Mouse (Mus musculus): ENCODE measurements at regions not wholly inside any gene's neighbourhood (a gene's known extent, or its start where the extent isn't known, plus 50 kb on each side); places are given as distances from the start of the nearest gene placed in this dataset.

DNA sequence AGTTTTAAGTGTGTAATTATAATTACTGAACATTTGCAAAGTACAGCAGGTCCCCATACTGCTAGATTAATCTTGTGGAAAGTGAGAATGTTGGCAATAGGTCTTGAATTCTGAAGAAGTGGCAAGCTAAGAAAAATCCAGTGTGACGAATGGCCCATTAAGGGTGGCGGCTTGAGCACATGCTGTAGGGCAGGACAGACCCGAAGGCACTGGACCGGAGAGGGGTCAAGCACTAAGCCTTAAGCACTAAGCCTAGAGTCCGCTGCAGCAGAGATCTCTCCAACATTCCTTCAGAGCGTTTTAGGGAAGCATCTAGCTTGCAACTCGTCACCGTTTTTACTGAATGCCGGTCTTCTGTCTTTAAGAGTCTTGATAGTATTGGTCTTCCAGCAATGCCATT is 105.6 kb downstream of the Aldh8a1 start:
- no peak for DNase-seq (ENCODE audit: low read depth)

DNA sequence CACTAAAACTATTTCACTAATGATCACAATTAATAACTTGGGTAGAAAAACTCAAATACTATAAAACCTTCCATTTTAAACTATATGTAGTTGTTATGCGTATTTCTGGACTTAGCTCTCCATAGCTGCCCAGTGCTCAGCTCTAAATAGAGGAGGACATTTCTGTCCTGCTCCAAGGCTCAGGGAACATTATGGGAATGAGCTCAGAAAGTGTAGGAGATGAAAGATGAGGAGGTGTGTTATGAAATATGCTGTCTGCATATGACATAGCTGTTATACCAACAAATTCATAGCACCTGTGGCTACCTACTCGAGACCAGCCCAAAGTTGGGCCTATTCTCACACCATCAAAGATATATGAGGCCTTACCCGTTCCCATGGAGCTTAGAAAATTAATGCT is 106.3 kb downstream of the Aldh8a1 start:
- DNase-seq (ENCODE audit: low read depth), result no peak

DNA sequence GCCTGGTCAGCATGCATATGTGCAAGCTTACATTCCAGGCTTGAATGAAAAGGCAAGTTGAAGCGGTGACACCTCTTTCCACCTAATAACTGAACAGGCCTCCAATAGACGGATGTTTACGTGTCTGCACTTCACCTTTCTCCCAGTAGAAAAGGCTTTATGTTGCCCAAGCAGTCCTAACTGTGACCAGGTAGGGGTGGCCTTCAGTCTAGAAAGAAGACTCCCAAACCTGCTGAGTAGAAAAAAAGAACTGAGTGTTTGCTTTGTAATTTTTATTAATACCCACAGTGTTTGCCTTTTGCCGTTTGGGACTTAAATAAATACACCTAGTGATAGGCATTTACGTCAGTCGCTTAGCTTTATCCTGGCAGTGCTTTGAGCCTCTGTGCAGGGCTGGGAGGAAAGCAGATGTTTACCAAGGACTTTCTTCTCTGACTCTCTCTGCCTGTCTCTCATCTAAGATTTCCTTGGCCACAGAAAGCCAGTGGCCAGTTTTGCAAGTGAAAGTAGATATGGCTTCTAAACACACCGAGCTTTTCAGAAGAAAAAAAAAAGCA is 104.5 kb upstream of the 1700020N01Rik start:
- no peak for DNase-seq (ENCODE audit: low read depth)

DNA sequence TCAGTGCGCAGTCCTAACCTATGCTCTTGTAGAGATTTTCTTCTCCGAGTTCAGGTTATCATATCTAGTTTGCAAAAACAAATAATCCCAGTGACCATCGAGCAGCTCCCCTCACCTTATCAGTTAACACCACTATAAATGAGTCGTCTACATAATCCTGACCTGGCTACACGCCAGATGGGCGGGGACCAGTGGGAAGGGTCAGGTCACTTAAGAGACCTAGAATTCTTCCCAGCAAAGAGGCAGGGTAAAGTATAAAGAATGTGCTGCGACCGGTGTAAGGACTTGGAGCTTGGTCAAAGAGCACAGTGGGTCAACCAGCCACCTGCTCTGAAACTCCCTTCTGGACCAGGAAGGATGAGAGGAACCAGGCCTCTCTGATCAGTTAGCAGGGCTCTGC is 102.0 kb upstream of the 1700020N01Rik start:
- DNase-seq (ENCODE audit: low read depth), result no peak

DNA sequence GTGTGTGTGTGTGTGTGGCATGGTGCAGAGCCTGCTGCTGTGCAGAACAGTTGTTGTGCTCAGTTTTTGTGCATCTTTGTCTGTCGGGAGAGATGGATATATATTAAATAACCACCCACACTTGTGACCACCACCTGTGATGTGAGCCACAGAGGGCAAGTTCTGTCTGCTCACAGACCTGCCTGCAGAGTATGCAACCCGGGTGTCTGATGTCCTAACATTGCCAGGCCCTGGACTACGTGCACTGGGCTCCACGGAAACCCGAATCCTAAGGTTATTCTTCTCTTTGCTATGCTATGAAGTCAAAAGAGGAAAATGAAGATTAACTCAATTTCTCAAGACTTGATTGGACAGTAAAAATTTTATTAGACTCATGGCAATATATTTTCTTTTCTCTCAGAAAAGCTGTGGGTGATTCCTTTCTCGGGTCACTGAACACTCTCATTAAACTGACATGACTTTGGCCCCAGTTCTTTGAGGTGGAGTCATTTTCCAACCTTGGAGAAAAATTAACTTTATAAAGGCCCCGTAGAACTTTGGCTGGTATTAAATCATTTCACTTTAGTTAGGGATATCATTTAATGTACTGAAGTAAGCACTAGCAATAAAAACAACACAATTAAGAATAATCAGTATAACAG is 100.6 kb upstream of the 1700020N01Rik start:
- DNase-seq (ENCODE audit: low read depth), result no peak

DNA sequence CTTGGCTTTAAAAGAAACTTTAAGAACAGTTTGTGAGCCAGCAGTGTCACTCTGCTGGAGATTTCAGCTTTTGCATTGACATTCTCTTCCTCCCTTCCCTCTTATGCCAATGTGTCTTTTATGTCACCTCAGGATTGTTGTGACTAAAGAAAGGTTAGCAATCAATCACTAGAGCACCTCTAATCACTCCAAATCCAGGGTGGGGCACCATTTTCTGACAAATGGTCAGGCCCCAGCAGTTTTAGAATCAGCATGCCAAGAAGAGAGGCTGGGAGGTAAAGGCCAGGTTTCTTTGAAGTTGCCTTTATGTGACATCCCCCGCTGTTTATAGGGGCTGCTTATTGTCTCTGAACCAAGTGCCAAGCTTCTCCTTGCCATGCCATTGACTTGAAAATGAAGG is 98.4 kb upstream of the 1700020N01Rik start:
- no peak for DNase-seq (ENCODE audit: low read depth)

DNA sequence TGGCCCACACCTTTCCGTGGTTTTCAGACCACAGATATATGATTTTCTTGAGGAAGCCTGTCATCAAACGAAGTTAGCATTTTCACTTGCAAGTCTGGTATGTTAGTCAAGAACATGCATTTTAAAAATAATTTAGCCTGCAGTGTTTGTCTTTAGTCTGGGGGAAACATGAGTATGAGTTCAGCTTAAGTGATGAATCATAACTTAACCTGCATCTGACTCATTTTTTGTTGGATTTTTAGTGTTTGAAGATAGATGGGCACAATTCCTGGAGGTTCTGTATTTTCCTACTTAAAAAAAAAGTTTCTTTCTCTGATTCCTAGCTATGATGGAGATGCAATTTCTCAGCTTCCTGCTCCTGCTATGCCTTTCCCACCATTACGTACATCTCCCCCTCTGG is 95.8 kb upstream of the 1700020N01Rik start:
- DNase-seq (ENCODE audit: low read depth), result peak; percentile 26

DNA sequence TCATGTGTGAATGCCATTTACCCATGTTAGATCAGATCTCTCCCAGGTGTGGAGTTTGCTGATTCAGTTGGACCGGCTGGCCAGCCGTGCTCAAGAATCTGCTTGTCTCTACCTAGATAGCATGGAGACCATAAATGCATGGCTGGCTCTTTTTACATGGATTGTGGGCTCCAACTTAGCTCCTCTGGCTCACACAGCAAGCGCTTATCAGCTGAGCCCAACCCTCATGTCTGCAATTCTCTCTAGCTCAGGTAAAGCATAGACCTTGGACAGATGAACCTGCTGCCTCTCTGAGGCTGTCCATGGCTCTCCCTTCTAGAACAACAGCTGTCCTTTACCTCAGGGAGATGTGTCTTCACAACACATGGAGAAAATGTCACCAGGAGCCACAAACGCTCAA is 94.8 kb upstream of the 1700020N01Rik start:
- no peak for DNase-seq (ENCODE audit: low read depth)

DNA sequence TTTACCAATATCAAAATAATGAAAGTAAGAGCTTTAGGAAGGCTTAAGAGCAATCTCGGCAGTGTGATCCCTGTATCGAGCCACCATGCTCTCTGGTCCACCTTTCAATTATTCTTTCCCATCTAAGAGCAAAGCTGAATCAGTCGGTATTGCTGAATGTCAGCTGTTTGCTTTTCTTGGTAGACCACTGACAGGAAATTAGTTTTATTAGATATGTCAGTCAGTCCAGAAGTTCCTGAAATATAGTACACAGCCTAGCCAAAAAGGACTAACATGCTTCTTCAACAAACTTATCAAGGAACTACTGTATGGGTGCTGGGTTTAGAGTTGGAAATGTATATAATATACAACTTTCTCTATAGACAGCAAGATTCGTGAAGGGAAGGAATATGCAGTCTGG is 91.3 kb upstream of the 1700020N01Rik start:
- DNase-seq (ENCODE audit: low read depth), result no peak

DNA sequence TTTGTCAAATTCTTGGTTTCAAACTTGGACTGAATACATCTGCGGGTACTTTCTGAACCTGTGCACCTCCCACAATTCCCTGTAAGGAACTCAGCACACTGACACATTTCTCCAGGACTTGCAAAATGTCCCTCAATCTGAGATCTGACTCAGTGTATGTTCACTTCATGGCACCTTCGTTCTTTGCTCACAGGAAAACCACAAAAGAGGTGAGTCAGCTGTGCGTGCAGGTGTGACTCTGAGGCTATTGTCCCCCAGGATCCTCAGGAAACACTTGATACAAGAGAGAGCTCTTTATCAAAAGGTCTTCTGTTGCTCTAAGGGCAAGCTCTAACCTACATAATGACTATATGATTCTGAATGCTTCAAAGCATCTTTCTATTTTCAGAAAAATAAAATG is 88.5 kb upstream of the 1700020N01Rik start:
- peak; percentile 64 for DNase-seq (ENCODE audit: low read depth)

DNA sequence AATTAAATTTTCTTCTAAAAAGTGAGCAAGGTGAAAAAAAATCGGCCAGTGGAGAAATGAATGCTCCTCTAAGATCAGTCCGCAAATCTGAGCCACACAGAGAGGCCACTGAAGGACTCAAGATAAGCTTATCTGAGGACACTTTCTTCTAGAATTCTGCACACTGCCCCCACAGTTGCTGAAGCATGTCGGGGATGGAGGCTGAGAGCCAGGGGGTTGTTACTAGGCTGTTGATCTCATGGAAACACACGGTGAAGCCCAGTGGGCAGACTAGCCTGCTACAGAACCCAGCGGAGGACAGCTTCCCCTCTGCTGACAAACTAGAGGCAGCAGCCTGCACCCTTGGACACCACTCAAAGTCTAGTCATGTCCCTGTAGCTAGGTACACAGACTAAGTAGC is 81.6 kb upstream of the 1700020N01Rik start:
- no peak for DNase-seq (ENCODE audit: low read depth)

DNA sequence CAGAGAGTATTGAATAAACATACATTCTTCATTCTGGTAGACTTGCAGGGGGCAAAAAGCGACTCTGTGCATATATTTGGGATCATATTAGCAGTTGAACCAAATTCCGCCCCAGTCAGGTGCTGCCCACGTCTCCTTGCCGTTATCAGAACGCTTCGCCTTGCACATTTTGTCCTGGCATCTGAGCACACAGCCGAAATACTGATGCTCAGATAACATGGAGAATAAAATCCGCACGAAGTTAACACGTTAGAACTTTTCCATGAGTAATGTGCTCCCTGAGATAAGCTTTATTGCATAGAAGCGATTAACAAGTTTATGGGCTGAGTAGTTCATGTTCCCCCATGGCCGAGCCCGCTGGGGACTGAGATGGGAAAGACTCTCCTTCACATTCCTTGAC is 80.5 kb upstream of the 1700020N01Rik start:
- no peak for DNase-seq (ENCODE audit: low read depth)

DNA sequence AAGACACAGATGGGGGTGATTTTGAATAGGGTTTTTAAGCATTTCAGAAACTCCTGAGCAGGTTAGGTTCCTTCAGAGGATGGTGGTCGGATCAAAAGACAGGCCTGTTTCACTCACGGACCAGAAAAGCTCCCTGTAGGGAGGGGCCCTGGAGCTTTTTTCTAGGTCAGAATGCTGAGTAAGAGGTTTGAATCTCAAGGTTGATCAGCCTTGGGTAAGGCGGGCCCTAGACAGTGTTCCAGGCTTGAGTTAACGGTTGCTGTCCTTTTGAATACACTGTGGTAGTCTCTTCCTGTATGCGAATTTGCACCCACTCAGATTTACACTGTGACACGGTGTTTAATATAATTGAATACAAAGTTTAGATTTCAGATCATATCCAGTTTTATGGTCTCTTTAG is 75.2 kb upstream of the 1700020N01Rik start:
- no peak for DNase-seq (ENCODE audit: low read depth)

DNA sequence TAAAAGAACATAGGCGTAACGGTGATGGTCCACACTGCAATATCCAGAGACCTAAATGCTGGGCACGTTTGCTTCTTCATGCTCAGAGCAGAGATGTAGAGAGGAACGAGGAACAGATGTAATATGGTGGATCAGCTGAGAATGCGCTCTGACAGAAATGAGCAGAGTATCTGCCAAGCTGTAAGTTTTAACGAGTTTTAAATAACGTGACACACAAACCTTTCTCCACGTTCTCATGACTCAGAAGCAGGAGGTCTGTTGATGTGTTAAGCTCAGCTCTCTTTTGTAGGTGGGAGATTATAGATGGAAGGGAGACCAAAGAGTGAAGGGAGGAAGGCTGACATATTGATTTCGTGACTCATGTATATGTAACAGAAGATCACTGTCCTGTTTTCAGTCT is 72.1 kb upstream of the 1700020N01Rik start:
- DNase-seq (ENCODE audit: low read depth), result no peak

DNA sequence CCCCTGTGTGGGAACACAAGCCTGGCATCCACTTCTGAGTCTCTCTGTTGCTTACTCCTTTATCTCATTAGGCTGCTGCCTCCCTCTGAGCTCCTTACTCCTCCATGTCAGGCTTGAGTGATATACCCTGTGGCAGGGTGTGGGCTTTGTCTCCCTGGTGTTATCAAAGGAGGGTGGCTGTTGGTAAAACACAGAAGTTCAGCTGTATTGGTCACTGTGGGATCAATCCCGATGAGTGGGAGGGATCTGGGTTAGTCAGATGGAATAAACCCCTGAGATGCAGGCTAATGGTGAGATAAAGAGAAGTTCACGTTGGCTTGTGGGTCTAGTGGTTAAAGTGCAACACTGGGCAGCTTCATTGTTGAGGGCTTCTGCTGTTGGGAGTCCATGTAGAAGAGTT is 67.4 kb upstream of the 1700020N01Rik start:
- no peak for DNase-seq (ENCODE audit: low read depth)

DNA sequence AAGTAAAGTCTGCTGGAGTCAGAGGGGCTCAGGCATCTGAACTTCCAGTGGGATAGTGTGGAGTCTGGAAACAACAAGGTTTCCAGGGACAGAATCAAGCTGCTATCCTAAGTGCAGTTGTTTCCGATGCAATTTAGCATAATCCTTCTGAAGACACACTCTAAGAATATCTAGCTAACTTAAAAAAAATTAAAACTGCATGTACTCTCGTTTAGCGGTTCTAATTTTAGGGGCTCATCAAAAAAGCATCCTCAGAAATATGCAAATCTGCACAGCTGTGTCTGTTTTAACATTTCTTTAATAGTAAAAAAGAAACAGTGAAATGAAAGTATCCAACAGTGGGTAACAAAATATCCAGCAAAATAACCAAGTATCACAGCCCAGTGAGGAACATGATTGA is 64.5 kb upstream of the 1700020N01Rik start:
- DNase-seq (ENCODE audit: low read depth), result no peak

DNA sequence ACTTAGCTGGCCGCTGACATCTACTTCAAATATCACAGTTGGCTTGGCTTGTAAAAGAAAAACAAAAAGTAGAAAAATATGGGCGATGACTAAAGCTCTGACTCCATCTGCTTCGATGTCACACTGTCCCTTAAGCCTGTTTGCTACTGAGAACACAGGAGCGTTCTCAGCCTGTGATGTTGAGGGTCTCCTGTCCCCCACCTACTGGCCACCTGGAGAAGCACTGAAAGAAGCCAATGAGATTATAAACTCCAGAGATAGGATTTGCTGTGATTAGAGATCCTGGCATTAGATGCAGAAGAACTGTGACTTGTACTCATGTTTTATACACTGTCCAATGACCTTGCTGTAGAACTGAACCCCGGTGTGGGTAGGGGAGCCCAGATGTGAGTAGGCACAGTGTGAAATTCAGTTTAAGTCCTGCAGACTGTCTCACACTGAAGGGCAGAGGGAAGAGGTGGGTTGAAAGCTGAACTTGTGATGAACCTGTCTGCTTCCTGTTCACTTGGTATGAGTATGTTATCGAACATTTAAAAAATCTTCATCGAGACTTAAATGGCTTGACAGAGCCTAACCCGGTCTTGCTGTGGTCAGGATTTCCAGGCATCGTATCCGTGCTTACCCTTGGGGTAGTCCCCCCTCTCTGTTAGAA is 63.7 kb upstream of the 1700020N01Rik start:
- DNase-seq (ENCODE audit: low read depth), result peak; percentile 32

DNA sequence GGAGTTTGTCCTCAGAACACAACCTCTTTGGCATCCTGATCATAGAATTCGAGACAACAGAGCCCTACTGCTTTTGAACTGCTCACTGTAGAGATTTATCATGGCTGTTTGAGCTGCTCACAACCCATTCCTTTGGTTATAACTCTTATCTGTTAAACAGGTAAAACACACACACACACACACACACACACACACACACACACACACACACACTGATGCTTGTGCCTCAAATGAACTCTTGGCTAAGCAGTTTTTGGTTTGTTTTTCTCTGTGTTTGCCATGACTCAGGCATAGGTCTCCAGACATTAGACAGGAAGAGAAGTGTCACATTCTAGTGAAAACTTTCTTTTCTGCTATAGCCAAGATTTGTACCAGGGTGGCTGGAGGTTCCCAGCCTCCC is 60.8 kb upstream of the 1700020N01Rik start:
- DNase-seq (ENCODE audit: low read depth), result no peak

DNA sequence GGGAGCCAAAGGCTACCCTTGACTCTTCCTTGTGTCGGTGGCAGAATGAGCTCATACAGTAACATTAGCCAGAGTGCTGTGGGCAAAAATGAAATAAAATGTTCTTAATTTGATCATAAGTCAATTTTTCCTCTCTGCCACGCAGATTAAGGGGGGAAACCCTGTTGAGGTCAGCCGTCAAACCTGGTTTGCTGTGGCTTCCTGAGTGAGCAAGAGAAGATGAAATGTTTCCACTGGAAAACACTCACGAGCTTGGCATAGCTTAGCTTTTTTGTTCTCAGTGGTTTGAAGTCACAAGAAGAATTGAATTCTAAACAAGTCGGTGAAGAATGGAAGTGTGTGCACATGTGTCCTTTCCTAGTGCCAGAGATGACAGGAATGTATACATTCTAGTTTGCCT is 57.3 kb upstream of the 1700020N01Rik start:
- DNase-seq (ENCODE audit: low read depth), result peak; percentile 62

DNA sequence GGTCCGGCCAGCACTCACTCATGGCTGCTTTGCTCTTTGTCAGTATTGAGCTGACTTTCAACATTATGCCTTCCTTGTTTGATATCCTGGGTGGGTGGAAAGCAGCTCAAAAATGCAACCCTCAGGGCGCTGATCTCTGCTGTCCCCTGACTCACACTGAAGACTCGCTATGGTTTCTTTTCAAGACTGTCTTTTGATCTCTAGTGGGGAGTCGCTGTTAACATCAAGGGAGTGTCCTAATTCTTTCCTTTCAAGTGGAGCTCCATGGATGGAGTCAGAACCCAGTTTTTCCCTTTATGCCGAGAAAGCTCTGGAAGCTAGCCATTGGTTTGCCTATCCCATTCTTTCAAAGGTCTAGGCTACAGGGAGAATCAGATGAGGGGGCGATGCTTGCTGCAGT is 54.5 kb upstream of the 1700020N01Rik start:
- no peak for DNase-seq (ENCODE audit: low read depth)
